Mouse (Mus musculus) testis, adult 2 months (tissue): Measurements from ENCODE around the gene Lin52.

ENCODE experiments used
- CTCF ChIP-seq: fragments of 200-500 bp; IDR thresholded peaks from 2 replicates; pipeline ENCODE4 v1.5.1; 2012; ENCODE audit warnings: low read depth, mild to moderate bottlenecking, inconsistent platforms, low read length, moderate library complexity; ENCODE audit not compliant: control insufficient read depth, insufficient read depth, insufficient replicate concordance
- POLR2A ChIP-seq: fragments of 200-500 bp; IDR thresholded peaks from 2 replicates; pipeline ENCODE4 v1.6.1; 2012; ENCODE audit warnings: low read depth, mild to moderate bottlenecking, inconsistent platforms, low read length, moderate library complexity; ENCODE audit not compliant: control insufficient read depth

- TF ChIP-seq CTCF (no peak), POLR2A (no peak)
Observed at GRCm38 (mm10) chr12:84496795-84497194, 45.6 kb downstream of the Lin52 start.
